Mouse (Mus musculus) forebrain, embryonic 13.5 days (tissue): ENCODE measurements around the gene Lmod2. TPM values are rescaled to one million over a fixed set of nuclear protein-coding genes. Genes with fewer than 3 reads are reported as not detected.

Experiments used
- ATAC-seq: fragments of 200-750 bp; cut with Nextera tagmentation; 2 replicates; pipeline ENCODE4 v1.8.0; 2017
- H3K27ac ChIP-seq: fragments of 300-500 bp; sonication (generic); 2 replicates; pipeline ENCODE4 v1.5.1; 2015; ENCODE audit warnings: inconsistent platforms, mild to moderate bottlenecking, moderate library complexity
- H3K27me3 ChIP-seq: fragments of 300-500 bp; sonication (generic); 2 replicates; pipeline ENCODE4 v1.6.1; 2015; ENCODE audit warnings: mild to moderate bottlenecking, inconsistent platforms
- H3K36me3 ChIP-seq: fragments of 300-500 bp; sonication (generic); 2 replicates; pipeline ENCODE4 v1.6.1; 2015; ENCODE audit warnings: mild to moderate bottlenecking, inconsistent platforms; ENCODE audit not compliant: poor library complexity, severe bottlenecking
- H3K4me1 ChIP-seq: fragments of 300-500 bp; sonication (generic); 2 replicates; pipeline ENCODE4 v1.6.1; 2015; ENCODE audit warnings: inconsistent platforms
- H3K4me2 ChIP-seq: fragments of 300-500 bp; sonication (generic); 2 replicates; pipeline ENCODE4 v1.6.1; 2015; ENCODE audit warnings: inconsistent platforms, mild to moderate bottlenecking, moderate library complexity
- H3K4me3 ChIP-seq: fragments of 300-500 bp; sonication (generic); 2 replicates; pipeline ENCODE4 v1.5.1; 2015; ENCODE audit warnings: mild to moderate bottlenecking, inconsistent platforms
- H3K9ac ChIP-seq: fragments of 300-500 bp; sonication (generic); 2 replicates; pipeline ENCODE4 v1.6.1; 2015; ENCODE audit warnings: mild to moderate bottlenecking, inconsistent platforms
- H3K9me3 ChIP-seq: fragments of 300-500 bp; sonication (generic); replicated peaks from 2 replicates; pipeline ENCODE4 v1.6.1; 2016; ENCODE audit warnings: inconsistent platforms
- WGBS: fragments of 180-500 bp; shearing (Covaris S2); methylation state at CpG from one replicate; pipeline ENCODE4 v1.1.7; 2015; 5-methylcytosine and 5-hydroxymethylcytosine counted together
- polyA plus RNA-seq: library from polyadenylated mRNA; unstranded; fragments of >200 nt; fragmentation: Nextera tagmentation; extraction: Ambion mirVana; gene quantifications from 2 replicates; pipeline ENCODE4 v1.2.1, GENCODE M21; 2015

Lmod2 gene
- polyA plus RNA-seq, 1 experiment from 2014 or later: not detected

GRCm38 (mm10) chr6:24620936-24621335 lies 23.4 kb downstream of the Lmod2 start:
- H3K27me3 ChIP-seq: no peaks in the 10 kb centered on the region
- H3K4me1 ChIP-seq: no peaks in the 10 kb centered on the region
- H3K27ac ChIP-seq: no peak overlapping the region
- 81% methylated on average over 2 of the region's 2 CpGs for WGBS
- no peak overlapping the region for H3K9ac ChIP-seq
- no peak overlapping the region for H3K4me2 ChIP-seq
- no peaks in the 10 kb centered on the region for H3K9me3 ChIP-seq
- no peak for ATAC-seq
- no peak overlapping the region for H3K4me3 ChIP-seq
- peaks cover 40% of the 10 kb centered on the region for H3K36me3 ChIP-seq

- no peaks in the 10 kb centered on the region for H3K9me3 ChIP-seq
- no peak overlapping the region for H3K4me2 ChIP-seq
- WGBS: 87% methylated on average over 2 of the region's 2 CpGs
- H3K36me3 ChIP-seq: peaks cover 35% of the 10 kb centered on the region
- no peaks in the 10 kb centered on the region for H3K27me3 ChIP-seq
- no peak overlapping the region for H3K27ac ChIP-seq
- no peaks in the 10 kb centered on the region for H3K4me1 ChIP-seq
- H3K9ac ChIP-seq: no peak overlapping the region
- H3K4me3 ChIP-seq: no peak overlapping the region
- ATAC-seq: no peak
Observed at GRCm38 (mm10) chr6:24622098-24622497, 24.5 kb downstream of the Lmod2 start.

DNA sequence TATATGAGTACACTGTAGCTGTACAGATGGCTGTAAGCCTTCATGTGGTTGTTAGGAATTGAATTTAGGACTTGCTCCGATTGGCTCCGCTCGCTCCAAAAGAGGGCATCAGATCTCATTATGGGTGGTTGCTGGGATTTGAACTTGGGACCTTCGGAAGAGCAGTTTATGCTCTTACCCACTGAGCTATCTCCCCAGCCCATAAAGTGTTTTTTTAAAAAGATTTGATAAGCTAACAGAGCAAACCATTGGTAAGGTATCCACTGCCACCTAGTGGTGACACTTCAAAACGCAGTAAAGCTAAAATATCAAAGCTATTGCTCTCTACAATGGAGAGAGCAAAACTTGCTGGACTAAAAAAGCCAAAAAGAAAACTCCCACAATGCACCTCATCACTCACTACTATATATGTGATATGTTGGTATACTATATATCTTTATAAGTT lies 30.0 kb downstream of the Lmod2 start:
- Histone ChIP-seq H3K4me1 (no peaks in the 10 kb centered on the region), H3K27me3 (no peaks in the 10 kb centered on the region), H3K4me2 (no peak overlapping the region), H3K27ac (no peak overlapping the region), H3K36me3 (peaks cover 19% of the 10 kb centered on the region), H3K9me3 (no peaks in the 10 kb centered on the region), H3K9ac (no peak overlapping the region), H3K4me3 (no peak overlapping the region)
- 68% methylated on average over 5 of the region's 5 CpGs for WGBS
- ATAC-seq: peak; percentile 80

DNA sequence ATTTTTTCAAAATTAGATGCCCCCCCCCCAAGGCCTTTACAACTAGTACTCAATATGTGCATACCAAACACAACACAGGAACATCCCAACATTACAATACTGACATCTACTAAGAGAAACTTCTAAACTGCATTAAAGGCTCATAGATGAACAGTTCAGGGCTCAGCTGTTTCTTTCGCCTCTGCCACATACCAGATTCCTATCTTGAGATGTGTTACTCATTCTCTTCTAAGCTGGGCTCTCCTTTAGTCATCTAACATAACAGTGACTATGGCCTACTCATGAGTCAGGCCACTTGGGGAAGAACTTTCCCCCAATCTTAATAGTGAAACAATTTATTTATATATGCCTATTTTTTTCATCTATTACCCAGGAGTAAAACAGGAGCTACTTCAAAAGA lies 30.9 kb downstream of the Lmod2 start:
- H3K4me2 ChIP-seq: no peak overlapping the region
- ATAC-seq: no peak
- H3K9me3 ChIP-seq: no peaks in the 10 kb centered on the region
- no peaks in the 10 kb centered on the region for H3K27me3 ChIP-seq
- WGBS: 81% methylated on average over 1 of the region's 1 CpGs
- no peak overlapping the region for H3K4me3 ChIP-seq
- H3K27ac ChIP-seq: no peak overlapping the region
- H3K4me1 ChIP-seq: no peaks in the 10 kb centered on the region
- H3K36me3 ChIP-seq: peaks cover 28% of the 10 kb centered on the region
- H3K9ac ChIP-seq: no peak overlapping the region

GRCm38 (mm10) chr6:24632061-24632460 lies 34.5 kb downstream of the Lmod2 start:
- no peak overlapping the region for H3K27ac ChIP-seq
- H3K9me3 ChIP-seq: no peaks in the 10 kb centered on the region
- H3K9ac ChIP-seq: no peak overlapping the region
- no peak overlapping the region for H3K4me2 ChIP-seq
- no peaks in the 10 kb centered on the region for H3K4me1 ChIP-seq
- H3K27me3 ChIP-seq: no peaks in the 10 kb centered on the region
- 89% methylated on average over 4 of the region's 4 CpGs for WGBS
- peaks cover 20% of the 10 kb centered on the region for H3K36me3 ChIP-seq
- H3K4me3 ChIP-seq: no peak overlapping the region
- no peak for ATAC-seq

GRCm38 (mm10) chr6:24634065-24634464 lies 36.5 kb downstream of the Lmod2 start:
- no peaks in the 10 kb centered on the region for H3K4me1 ChIP-seq
- no peak for ATAC-seq
- H3K27me3 ChIP-seq: no peaks in the 10 kb centered on the region
- no peak overlapping the region for H3K27ac ChIP-seq
- H3K4me2 ChIP-seq: no peak overlapping the region
- H3K9ac ChIP-seq: no peak overlapping the region
- WGBS: 91% methylated on average over 3 of the region's 3 CpGs
- no peaks in the 10 kb centered on the region for H3K9me3 ChIP-seq
- H3K4me3 ChIP-seq: no peak overlapping the region
- H3K36me3 ChIP-seq: peaks cover 20% of the 10 kb centered on the region

GRCm38 (mm10) chr6:24635814-24636213 lies 38.3 kb downstream of the Lmod2 start:
- H3K27ac ChIP-seq: no peak overlapping the region
- H3K4me1 ChIP-seq: no peaks in the 10 kb centered on the region
- 87% methylated on average over 2 of the region's 2 CpGs for WGBS
- no peaks in the 10 kb centered on the region for H3K9me3 ChIP-seq
- no peak overlapping the region for H3K4me3 ChIP-seq
- H3K9ac ChIP-seq: no peak overlapping the region
- no peaks in the 10 kb centered on the region for H3K27me3 ChIP-seq
- peaks cover 20% of the 10 kb centered on the region for H3K36me3 ChIP-seq
- H3K4me2 ChIP-seq: no peak overlapping the region
- ATAC-seq: no peak

GRCm38 (mm10) chr6:24641286-24641685 lies 43.7 kb downstream of the Lmod2 start:
- H3K9me3 ChIP-seq: no peaks in the 10 kb centered on the region
- no peaks in the 10 kb centered on the region for H3K27me3 ChIP-seq
- WGBS: 96% methylated on average over 4 of the region's 4 CpGs
- H3K9ac ChIP-seq: no peak overlapping the region
- no peaks in the 10 kb centered on the region for H3K4me1 ChIP-seq
- no peak overlapping the region for H3K27ac ChIP-seq
- no peaks in the 10 kb centered on the region for H3K36me3 ChIP-seq
- H3K4me2 ChIP-seq: no peak overlapping the region
- ATAC-seq: no peak
- H3K4me3 ChIP-seq: no peak overlapping the region

GRCm38 (mm10) chr6:24642161-24642560 lies 44.6 kb downstream of the Lmod2 start:
- Histone ChIP-seq H3K27me3 (no peaks in the 10 kb centered on the region), H3K4me2 (no peak overlapping the region), H3K4me3 (no peak overlapping the region), H3K4me1 (no peaks in the 10 kb centered on the region), H3K9me3 (no peaks in the 10 kb centered on the region), H3K36me3 (no peaks in the 10 kb centered on the region), H3K9ac (no peak overlapping the region), H3K27ac (no peak overlapping the region)
- no peak for ATAC-seq
- 94% methylated on average over 2 of the region's 2 CpGs for WGBS

- no peaks in the 10 kb centered on the region for H3K27me3 ChIP-seq
- H3K4me3 ChIP-seq: no peak overlapping the region
- H3K9ac ChIP-seq: no peak overlapping the region
- H3K4me1 ChIP-seq: no peaks in the 10 kb centered on the region
- H3K4me2 ChIP-seq: no peak overlapping the region
- H3K9me3 ChIP-seq: no peaks in the 10 kb centered on the region
- no peaks in the 10 kb centered on the region for H3K36me3 ChIP-seq
- no peak for ATAC-seq
- H3K27ac ChIP-seq: no peak overlapping the region
- 90% methylated on average over 3 of the region's 3 CpGs for whole genome bisulfite sequencing
Observed at GRCm38 (mm10) chr6:24642960-24643359, 45.4 kb downstream of the Lmod2 start.

DNA sequence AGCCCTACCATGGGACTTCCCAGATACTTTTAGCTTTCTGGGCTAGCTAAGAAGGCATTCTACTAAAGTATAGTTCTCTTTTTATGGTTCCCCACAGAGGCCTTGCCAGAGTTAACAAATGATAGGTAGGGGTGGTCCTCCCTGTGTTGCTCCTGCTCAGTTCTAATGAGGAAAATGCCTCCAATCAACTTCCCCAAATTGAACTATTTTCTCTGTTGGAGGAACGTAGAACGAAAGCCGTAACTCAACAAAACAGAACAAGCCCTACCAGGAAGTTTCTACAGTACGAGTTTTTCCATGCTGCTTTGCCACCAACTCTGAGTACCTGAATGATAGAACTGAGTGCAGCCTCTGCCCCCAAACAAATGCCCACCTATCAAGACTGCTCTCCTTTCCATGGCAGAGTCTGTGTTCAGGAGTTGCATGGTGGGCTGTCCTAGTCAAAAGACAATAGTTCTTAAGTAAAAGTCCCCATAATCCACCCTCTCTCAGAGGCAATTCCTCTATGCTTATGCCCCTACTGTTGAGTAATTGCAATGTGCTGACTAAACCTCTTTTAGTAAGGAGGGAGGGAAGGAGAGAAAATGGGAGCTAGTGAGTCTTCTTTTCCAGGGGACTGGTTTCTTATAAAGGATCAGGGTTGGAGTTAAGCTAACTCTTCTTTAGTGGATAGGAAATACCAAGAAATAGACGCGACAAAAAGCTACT lies 47.9 kb downstream of the Lmod2 start:
- Histone ChIP-seq H3K27ac (no peak overlapping the region), H3K4me2 (no peak overlapping the region), H3K4me1 (0 out of 2 replicates have a peak, but pooled peaks cover 8% of the 10 kb centered on the region), H3K36me3 (no peaks in the 10 kb centered on the region), H3K4me3 (no peak overlapping the region), H3K9me3 (no peaks in the 10 kb centered on the region), H3K27me3 (no peaks in the 10 kb centered on the region), H3K9ac (no peak overlapping the region)
- no peak for ATAC-seq
- WGBS: 83% methylated on average over 6 of the region's 6 CpGs

- no peak for ATAC-seq
- H3K9ac ChIP-seq: no peak overlapping the region
- H3K27ac ChIP-seq: no peak overlapping the region
- no peaks in the 10 kb centered on the region for H3K36me3 ChIP-seq
- H3K4me2 ChIP-seq: no peak overlapping the region
- H3K4me3 ChIP-seq: no peak overlapping the region
- no peaks in the 10 kb centered on the region for H3K9me3 ChIP-seq
- 86% methylated on average over 4 of the region's 4 CpGs for WGBS
- H3K4me1 ChIP-seq: 0 out of 2 replicates have a peak, but pooled peaks cover 11% of the 10 kb centered on the region
- no peaks in the 10 kb centered on the region for H3K27me3 ChIP-seq
Observed at GRCm38 (mm10) chr6:24647103-24647691, 49.6 kb downstream of the Lmod2 start.

DNA sequence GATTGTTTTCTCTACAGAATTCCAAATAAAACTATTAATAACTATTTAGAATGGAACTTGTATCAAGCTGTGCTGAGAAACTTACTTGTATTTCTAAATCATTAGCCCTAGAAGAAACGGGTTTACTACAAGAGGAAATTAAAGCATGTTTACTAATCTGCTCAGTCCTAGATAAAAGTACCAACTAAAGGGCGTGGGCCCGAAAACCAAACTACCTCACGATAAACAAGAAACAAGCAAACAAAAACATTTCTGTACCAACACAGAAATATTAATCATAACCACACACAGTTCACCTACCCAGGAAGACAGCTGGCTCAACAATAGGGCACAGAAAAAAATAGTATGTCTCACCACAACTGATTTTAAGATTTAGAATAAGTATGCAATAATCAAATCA lies 50.8 kb downstream of the Lmod2 start:
- 88% methylated on average over 4 of the region's 4 CpGs for WGBS
- H3K4me1 ChIP-seq: 0 out of 2 replicates have a peak, but pooled peaks cover 11% of the 10 kb centered on the region
- no peak overlapping the region for H3K4me2 ChIP-seq
- H3K27me3 ChIP-seq: no peaks in the 10 kb centered on the region
- H3K36me3 ChIP-seq: no peaks in the 10 kb centered on the region
- ATAC-seq: no peak
- H3K9ac ChIP-seq: no peak overlapping the region
- no peak overlapping the region for H3K4me3 ChIP-seq
- no peaks in the 10 kb centered on the region for H3K9me3 ChIP-seq
- no peak overlapping the region for H3K27ac ChIP-seq
